Mouse (Mus musculus): ENCODE data around the gene Zfp580. TPM values are rescaled to one million over a fixed set of nuclear protein-coding genes. Genes with fewer than 3 reads are reported as not detected.

Gene Zfp580
- polyA plus RNA-seq (2012), result 0.73 and 0.90 TPM in 2 replicates

GRCm38 (mm10) chr7:5051193-5052192 is at the start of gene Zfp580:
TSS of gene Zfp580 (plus strand) at chr7:5051538.
- no peak for TF ChIP-seq GATA1 (IDR thresholded peaks at IDR 0.05; ENCODE audit: low read length)

GRCm38 (mm10) chr7:5008229-5008628 is 43.1 kb upstream of the Zfp580 start:
- TF ChIP-seq GATA1 (IDR thresholded peaks at IDR 0.05; ENCODE audit: low read length), result no peak

- TF ChIP-seq GATA1 (IDR thresholded peaks at IDR 0.05; ENCODE audit: low read length), result no peak
Observed at GRCm38 (mm10) chr7:5012681-5013513, 38.4 kb upstream of the Zfp580 start.

- TF ChIP-seq GATA1 (IDR thresholded peaks at IDR 0.05; ENCODE audit: low read length), result no peak
Observed at GRCm38 (mm10) chr7:5014251-5015117, 36.9 kb upstream of the Zfp580 start, which contains the start of the genes Zfp524 and Fiz1. TSS of gene Zfp524 (plus strand) at chr7:5014415. TSS of gene Fiz1 (minus strand) at chr7:5014697.

GRCm38 (mm10) chr7:5015118-5016001 is 36.0 kb upstream of the Zfp580 start, which contains the start of gene Gm44973:
TSS of gene Gm44973 (plus strand) at chr7:5015496.
- TF ChIP-seq GATA1 (IDR thresholded peaks at IDR 0.05; ENCODE audit: low read length), result no peak

GRCm38 (mm10) chr7:5016057-5016456 is 35.3 kb upstream of the Zfp580 start:
- TF ChIP-seq GATA1 (IDR thresholded peaks at IDR 0.05; ENCODE audit: low read length), result no peak

- TF ChIP-seq GATA1 (IDR thresholded peaks at IDR 0.05; ENCODE audit: low read length), result no peak
Observed at GRCm38 (mm10) chr7:5016920-5017319, 34.4 kb upstream of the Zfp580 start.

GRCm38 (mm10) chr7:5017352-5017751 is 34.0 kb upstream of the Zfp580 start:
- TF ChIP-seq GATA1 (IDR thresholded peaks at IDR 0.05; ENCODE audit: low read length), result no peak

- no peak for TF ChIP-seq GATA1 (IDR thresholded peaks at IDR 0.05; ENCODE audit: low read length)
Observed at GRCm38 (mm10) chr7:5017931-5018330, 33.4 kb upstream of the Zfp580 start.

GRCm38 (mm10) chr7:5020000-5020681 is 31.2 kb upstream of the Zfp580 start, which contains the start of the genes Zfp865 and Ccdc106:
TSS of gene Zfp865 (plus strand) at chr7:5020376.
TSS of gene Ccdc106 (plus strand) at chr7:5020553.
- TF ChIP-seq GATA1 (IDR thresholded peaks at IDR 0.05; ENCODE audit: low read length), result no peak

GRCm38 (mm10) chr7:5020685-5021084 is 30.7 kb upstream of the Zfp580 start:
- TF ChIP-seq GATA1 (IDR thresholded peaks at IDR 0.05; ENCODE audit: low read length), result no peak

- TF ChIP-seq GATA1 (IDR thresholded peaks at IDR 0.05; ENCODE audit: low read length), result no peak
Observed at GRCm38 (mm10) chr7:5021197-5021596, 30.1 kb upstream of the Zfp580 start.

GRCm38 (mm10) chr7:5029543-5029942 is 21.8 kb upstream of the Zfp580 start:
- TF ChIP-seq GATA1 (IDR thresholded peaks at IDR 0.05; ENCODE audit: low read length), result no peak

All from G1E-ER4 (cell line).